Mouse (Mus musculus): ENCODE results near the gene Myo9b. TPM values are rescaled to one million over a fixed set of nuclear protein-coding genes. Genes with fewer than 3 reads are reported as not detected.

Myo9b gene
- total RNA-seq, 1 experiment = 36.1 TPM

DNA sequence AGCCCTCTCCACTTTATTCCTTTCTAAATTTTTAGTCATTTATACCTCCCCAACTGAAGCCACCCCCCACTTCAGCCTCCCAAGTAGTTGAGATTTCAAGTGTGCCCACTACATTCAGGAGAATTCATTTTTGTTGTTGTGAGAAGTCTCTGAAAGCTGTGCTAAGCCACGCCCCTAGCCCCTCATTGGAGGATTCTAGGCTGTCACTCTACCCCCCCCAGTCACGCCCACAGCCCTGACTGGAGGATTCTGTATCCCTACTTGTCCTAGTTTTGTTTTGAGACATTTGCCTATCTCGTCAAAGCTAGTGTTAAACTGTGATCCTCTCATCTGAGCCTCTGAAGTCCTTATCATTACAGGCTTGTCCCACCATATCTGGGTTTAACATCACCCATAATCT, 120.4 kb downstream of the Myo9b start:
- Histone ChIP-seq H3K9ac (ENCODE audit: insufficient read depth, low read depth, low read length, poor library complexity, severe bottlenecking) (no peak overlapping the region), H3K36me3 (ENCODE audit: control insufficient read depth, insufficient read depth, low read length, poor library complexity, severe bottlenecking) (no peaks in the 10 kb centered on the region), H3K4me1 (ENCODE audit: control insufficient read depth in 2 of 2, insufficient read depth in 2 of 2, low read length in 2 of 2, poor library complexity in 1 of 2) (peaks cover 0 to 11% of the 10 kb centered on the region in 2 experiments; a peak in 1 of 4 replicates), H3K9me3 (ENCODE audit: control insufficient read depth, insufficient read depth, low read depth, low read length) (no peaks in the 10 kb centered on the region), H3K27ac (ENCODE audit: insufficient read depth, low read depth, low read length, poor library complexity, severe bottlenecking) (no peak overlapping the region), H3K4me3 (ENCODE audit: insufficient read depth in 1 of 2, low read depth in 1 of 2, low read length in 2 of 2, poor library complexity in 1 of 2, severe bottlenecking in 1 of 2) (no peak overlapping the region)
- DNase-seq (ENCODE audit: low read depth, low spot score) = no peak
- TF ChIP-seq ZNF384 (IDR thresholded peaks at IDR 0.05; ENCODE audit: low read depth, low read length) (no peak), ZC3H11A (IDR thresholded peaks at IDR 0.05; ENCODE audit: borderline replicate concordance, low read depth, low read length) (no peak), HCFC1 (IDR thresholded peaks at IDR 0.05; ENCODE audit: borderline replicate concordance, insufficient read depth, low read length) (no peak), MAFK (IDR thresholded peaks at IDR 0.05; ENCODE audit: insufficient read depth, low read depth, low read length) (no peak), CHD2 (IDR thresholded peaks at IDR 0.05; ENCODE audit: low read depth, low read length) (no peak)
- in situ Hi-C loops (cut with MboI; ENCODE audit: low sequenced_read_pairs in 2 of 2, unreplicated experiment in 2 of 2) = no loop called here

DNA sequence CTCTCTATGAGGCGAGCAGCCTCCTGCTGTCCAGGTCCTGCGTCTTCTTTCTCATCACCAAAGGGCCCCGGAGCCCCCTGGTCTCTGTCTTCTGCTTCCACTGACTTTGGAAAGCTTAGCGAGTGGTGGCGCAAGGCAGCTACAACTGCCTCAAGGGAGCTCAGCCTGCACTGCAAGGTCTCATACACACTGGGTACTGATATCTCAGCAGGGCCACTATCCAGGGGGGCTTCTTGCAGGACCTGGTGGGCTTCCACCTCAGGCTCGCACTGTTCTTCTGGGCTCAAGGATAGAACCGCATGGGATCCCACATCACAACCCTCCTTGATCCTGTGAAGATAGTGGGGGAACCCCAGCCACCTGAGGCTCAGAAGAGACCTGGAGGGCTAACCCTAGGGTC, 122.0 kb downstream of the Myo9b start:
- Histone ChIP-seq H3K4me3 (ENCODE audit: insufficient read depth in 1 of 2, low read depth in 1 of 2, low read length in 2 of 2, poor library complexity in 1 of 2, severe bottlenecking in 1 of 2) (no peak overlapping the region), H3K4me1 (ENCODE audit: control insufficient read depth in 2 of 2, insufficient read depth in 2 of 2, low read length in 2 of 2, poor library complexity in 1 of 2) (peaks cover 0 to 8% of the 10 kb centered on the region in 2 experiments; a peak in 1 of 4 replicates), H3K9me3 (ENCODE audit: control insufficient read depth, insufficient read depth, low read depth, low read length) (no peaks in the 10 kb centered on the region), H3K36me3 (ENCODE audit: control insufficient read depth, insufficient read depth, low read length, poor library complexity, severe bottlenecking) (peaks cover 6% of the 10 kb centered on the region; the same call in 1 of the 2 replicates), H3K27ac (ENCODE audit: insufficient read depth, low read depth, low read length, poor library complexity, severe bottlenecking) (no peak overlapping the region), H3K9ac (ENCODE audit: insufficient read depth, low read depth, low read length, poor library complexity, severe bottlenecking) (no peak overlapping the region)
- in situ Hi-C loops (cut with MboI; ENCODE audit: low sequenced_read_pairs in 2 of 2, unreplicated experiment in 2 of 2) = no loop called here
- TF ChIP-seq MAFK (IDR thresholded peaks at IDR 0.05; ENCODE audit: insufficient read depth, low read depth, low read length) = no peak
- no peak for TF ChIP-seq CHD2 (IDR thresholded peaks at IDR 0.05; ENCODE audit: low read depth, low read length)
- no peak for DNase-seq (ENCODE audit: low read depth, low spot score)

DNA sequence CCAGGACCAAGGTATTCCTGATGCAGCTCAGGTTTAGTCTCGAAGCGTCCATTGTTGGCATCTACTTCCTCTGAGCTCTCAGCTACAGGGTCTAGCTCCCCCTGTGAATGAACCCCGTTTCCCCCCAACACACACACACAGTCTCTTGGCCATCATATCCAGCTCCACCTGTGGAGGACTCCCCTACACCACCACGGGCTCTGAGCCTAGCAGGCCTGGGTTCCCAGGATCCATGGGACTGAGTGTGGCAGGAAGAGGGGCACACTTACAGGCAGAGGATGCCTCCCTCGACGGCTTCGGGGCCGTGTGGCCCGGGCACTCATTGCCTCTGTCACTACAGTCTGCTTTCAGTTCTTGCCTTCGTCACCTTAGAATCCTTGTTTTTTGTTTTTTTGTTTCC, 122.6 kb downstream of the Myo9b start:
- Histone ChIP-seq H3K4me3 (ENCODE audit: insufficient read depth in 1 of 2, low read depth in 1 of 2, low read length in 2 of 2, poor library complexity in 1 of 2, severe bottlenecking in 1 of 2) (no peak overlapping the region), H3K9ac (ENCODE audit: insufficient read depth, low read depth, low read length, poor library complexity, severe bottlenecking) (no peak overlapping the region), H3K9me3 (ENCODE audit: control insufficient read depth, insufficient read depth, low read depth, low read length) (no peaks in the 10 kb centered on the region), H3K27ac (ENCODE audit: insufficient read depth, low read depth, low read length, poor library complexity, severe bottlenecking) (no peak overlapping the region), H3K4me1 (ENCODE audit: control insufficient read depth in 2 of 2, insufficient read depth in 2 of 2, low read length in 2 of 2, poor library complexity in 1 of 2) (peaks cover 0 to 10% of the 10 kb centered on the region in 2 experiments; a peak in 1 of 4 replicates), H3K36me3 (ENCODE audit: control insufficient read depth, insufficient read depth, low read length, poor library complexity, severe bottlenecking) (peaks cover 9% of the 10 kb centered on the region)
- TF ChIP-seq CHD2 (IDR thresholded peaks at IDR 0.05; ENCODE audit: low read depth, low read length) (no peak), ZC3H11A (IDR thresholded peaks at IDR 0.05; ENCODE audit: borderline replicate concordance, low read depth, low read length) (no peak), MAFK (IDR thresholded peaks at IDR 0.05; ENCODE audit: insufficient read depth, low read depth, low read length) (no peak), HCFC1 (IDR thresholded peaks at IDR 0.05; ENCODE audit: borderline replicate concordance, insufficient read depth, low read length) (no peak), ZNF384 (IDR thresholded peaks at IDR 0.05; ENCODE audit: low read depth, low read length) (no peak)
- DNase-seq (ENCODE audit: low read depth, low spot score) = no peak
- in situ Hi-C loops (cut with MboI; ENCODE audit: low sequenced_read_pairs in 2 of 2, unreplicated experiment in 2 of 2) = no loop called here

DNA sequence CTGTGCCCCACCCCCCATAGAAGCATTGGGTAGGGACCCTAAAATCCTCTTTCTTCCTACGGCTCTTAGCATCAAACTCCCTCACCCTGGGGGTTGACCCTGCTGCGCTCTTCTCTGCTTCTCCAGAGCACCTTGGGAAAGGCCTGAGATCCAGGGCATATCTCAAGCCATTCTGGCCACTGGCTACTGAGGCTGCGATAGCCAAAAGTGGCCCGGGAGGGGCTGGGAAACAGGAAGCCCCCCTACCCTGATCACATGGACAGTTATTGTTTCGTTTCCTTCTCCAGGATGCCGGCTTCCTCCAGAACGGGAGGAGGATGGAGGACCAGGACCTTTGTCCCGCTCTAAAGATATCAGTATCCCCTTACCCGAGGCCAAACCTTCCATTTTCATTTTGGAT, 123.1 kb downstream of the Myo9b start, which contains the start of gene Ushbp1:
Gene Ushbp1, minus strand, starts transcription at position 174 of the 400 bp plus-strand sequence.
- in situ Hi-C loops (cut with MboI; ENCODE audit: low sequenced_read_pairs in 2 of 2, unreplicated experiment in 2 of 2) = no loop called here
- H3K9me3 ChIP-seq (ENCODE audit: control insufficient read depth, insufficient read depth, low read depth, low read length) = no peaks in the 10 kb centered on the region
- H3K4me3 ChIP-seq (ENCODE audit: insufficient read depth in 1 of 2, low read depth in 1 of 2, low read length in 2 of 2, poor library complexity in 1 of 2, severe bottlenecking in 1 of 2) = peak within 1 kb of the TSS; percentile 10 to 100; a peak in 2 of 4 replicates
- peaks cover 0 to 10% of the 10 kb centered on the region in 2 experiments; a peak in 1 of 4 replicates for H3K4me1 ChIP-seq (ENCODE audit: control insufficient read depth in 2 of 2, insufficient read depth in 2 of 2, low read length in 2 of 2, poor library complexity in 1 of 2)
- no peak within 1 kb of the TSS for H3K27ac ChIP-seq (ENCODE audit: insufficient read depth, low read depth, low read length, poor library complexity, severe bottlenecking)
- H3K36me3 ChIP-seq (ENCODE audit: control insufficient read depth, insufficient read depth, low read length, poor library complexity, severe bottlenecking) = peaks cover 11% of the 10 kb centered on the region
- H3K9ac ChIP-seq (ENCODE audit: insufficient read depth, low read depth, low read length, poor library complexity, severe bottlenecking) = peak within 1 kb of the TSS; percentile 17; the same call in 1 of the 2 replicates
- DNase-seq (ENCODE audit: low read depth, low spot score) = no peak
- TF ChIP-seq CHD2 (IDR thresholded peaks at IDR 0.05; ENCODE audit: low read depth, low read length) (no peak), ZNF384 (IDR thresholded peaks at IDR 0.05; ENCODE audit: low read depth, low read length) (no peak), ZC3H11A (IDR thresholded peaks at IDR 0.05; ENCODE audit: borderline replicate concordance, low read depth, low read length) (no peak), HCFC1 (IDR thresholded peaks at IDR 0.05; ENCODE audit: borderline replicate concordance, insufficient read depth, low read length) (no peak), MAFK (IDR thresholded peaks at IDR 0.05; ENCODE audit: insufficient read depth, low read depth, low read length) (no peak)
